Mouse (Mus musculus): ENCODE data around the gene Trpc2.

Gene Trpc2

DNA sequence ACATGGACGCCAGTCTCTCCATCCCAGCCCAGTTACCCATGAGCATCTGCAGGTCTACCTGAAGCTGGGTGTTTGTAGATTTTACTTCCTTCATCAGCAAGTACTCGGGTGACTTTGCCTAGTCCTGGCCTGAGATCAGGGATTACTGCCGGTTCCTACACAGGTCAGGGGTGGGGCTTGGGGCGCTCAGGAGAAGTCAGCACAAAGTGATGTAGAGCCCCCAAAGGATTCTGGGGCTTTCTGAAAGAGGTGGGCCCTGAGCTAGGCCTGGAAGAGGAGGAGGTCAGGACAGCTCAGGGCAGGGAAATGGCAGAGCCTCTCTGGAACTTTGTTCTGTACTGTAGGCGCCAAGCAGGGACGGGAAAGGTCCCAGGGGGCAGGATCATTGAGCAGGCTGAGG lies 19.8 kb downstream of the Trpc2 start:
- no peak for DNase-seq (ENCODE audit: low read depth, low spot score)

DNA sequence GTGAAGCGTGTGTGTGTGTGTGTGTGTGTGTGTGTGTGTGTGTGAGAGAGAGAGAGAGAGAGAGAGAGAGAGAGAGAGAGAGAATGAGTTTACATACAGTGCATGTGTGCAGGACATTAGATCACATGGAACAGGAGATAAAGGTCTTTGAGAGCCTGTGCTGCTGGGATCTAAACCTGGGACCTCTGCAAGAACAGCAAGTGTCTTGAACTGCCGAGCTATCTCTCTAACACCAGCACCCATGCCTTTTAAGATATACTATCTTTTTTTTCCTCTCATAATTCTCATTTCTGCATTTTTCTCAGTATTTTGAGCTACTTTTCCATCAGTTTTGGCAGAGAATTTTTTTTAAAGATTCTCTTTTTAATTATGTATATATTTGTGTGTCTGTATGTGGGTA lies 20.6 kb downstream of the Trpc2 start:
- DNase-seq (ENCODE audit: low read depth, low spot score): no peak

DNA sequence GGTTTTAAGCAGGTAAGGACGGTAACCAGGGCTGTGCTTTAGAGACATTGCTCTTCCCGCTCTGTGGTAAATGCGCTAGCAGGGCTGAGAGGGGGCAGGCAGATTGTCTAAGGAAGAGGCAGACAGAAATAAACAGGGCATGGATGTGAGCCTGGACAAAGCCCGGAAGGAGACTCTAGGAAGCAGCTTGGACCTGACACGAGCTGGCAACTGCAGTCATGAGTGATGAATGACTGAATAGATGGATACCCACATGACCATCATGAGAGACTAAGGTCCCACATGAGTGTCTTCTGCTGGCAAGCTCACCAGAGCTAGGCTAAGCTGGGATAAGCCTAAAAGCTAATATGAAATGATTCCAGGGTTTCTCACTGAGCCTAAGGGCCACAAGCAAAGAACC lies 21.2 kb downstream of the Trpc2 start:
- no peak for DNase-seq (ENCODE audit: low read depth, low spot score)

DNA sequence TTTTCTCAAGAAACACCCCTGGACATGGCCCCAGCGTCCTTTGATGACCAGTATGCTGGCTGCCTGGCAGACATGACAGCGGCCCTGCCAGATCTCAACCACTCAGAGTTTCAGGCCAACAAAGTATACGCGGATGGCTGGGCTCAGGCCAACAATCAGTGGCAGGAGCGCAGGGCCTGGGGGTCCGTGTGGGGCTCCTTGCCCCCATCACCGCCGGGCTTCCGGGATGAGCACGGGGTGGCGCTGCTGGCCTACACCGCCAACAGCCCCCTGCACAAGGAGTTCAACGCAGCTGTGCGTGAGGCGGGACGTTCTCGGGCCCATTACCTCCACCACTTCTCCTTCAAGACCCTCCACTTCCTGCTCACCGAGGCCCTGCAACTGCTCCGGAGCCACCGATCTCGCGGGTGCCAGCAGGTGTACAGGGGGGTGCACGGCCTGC lies 23.8 kb downstream of the Trpc2 start:
- DNase-seq (ENCODE audit: low read depth, low spot score): no peak

DNA sequence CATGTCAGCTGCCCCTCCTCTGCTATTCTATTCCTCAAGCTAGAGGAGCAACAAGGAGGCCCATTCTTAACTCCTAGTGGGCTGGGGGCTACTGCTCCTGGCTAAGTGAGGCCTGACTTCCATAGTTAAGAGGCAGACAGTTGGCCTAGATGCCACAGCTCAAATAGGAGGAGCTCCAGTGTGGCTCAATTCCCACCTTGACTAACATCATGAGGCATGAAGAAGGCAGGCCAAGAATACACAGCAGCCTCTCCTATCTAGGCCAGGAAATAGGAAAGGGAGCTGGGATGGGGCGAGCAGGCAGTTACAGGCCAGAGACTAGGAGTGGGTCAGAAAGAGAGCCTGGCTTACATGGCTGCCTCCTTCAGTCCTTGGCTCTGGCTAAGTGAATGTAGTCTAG lies 25.3 kb downstream of the Trpc2 start:
- no peak for DNase-seq (ENCODE audit: low read depth, low spot score)

DNA sequence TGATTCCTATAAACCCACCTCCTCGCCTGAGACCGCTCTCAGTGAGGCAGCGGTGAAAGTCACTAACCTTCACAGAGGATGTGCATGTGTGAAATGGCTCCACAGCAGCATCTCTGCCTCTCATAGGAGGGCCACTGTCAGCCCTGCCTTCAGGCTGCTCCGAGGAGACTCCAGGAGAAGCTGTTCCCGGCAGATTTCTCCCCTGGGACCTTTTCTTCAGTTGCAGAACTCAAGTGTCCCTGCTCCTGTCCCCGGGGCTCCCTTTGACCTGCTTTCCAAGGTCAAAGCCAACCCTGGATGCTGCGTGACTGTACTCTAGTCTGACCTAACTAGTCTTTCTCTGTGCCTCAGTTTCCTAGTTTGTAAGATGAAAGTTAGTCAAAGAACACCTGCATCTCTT lies 26.3 kb downstream of the Trpc2 start, which contains the start of gene Art5:
TSS of gene Art5 (minus strand) at position 319 of the 400 bp plus-strand sequence.
- no peak for DNase-seq (ENCODE audit: low read depth, low spot score)

DNA sequence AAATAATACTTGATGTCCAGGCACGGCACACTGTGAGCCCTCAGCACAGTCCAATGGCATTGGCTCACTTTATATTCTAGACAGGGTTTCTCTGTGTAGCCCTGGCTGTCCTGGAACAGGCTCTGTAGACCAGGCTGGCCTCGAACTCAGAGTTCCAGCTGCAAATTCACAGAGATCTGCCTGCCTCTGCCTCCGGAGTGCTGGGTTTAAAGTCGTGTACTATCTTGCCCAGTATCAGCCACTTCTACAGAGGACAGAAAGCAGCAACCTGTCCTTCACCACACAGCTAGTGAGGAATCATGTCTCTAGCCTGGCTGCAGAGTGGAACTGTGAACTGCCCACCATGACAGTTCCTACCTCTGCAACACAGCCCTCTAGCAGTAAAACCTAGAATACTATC lies 26.8 kb downstream of the Trpc2 start:
- DNase-seq (ENCODE audit: low read depth, low spot score): no peak

DNA sequence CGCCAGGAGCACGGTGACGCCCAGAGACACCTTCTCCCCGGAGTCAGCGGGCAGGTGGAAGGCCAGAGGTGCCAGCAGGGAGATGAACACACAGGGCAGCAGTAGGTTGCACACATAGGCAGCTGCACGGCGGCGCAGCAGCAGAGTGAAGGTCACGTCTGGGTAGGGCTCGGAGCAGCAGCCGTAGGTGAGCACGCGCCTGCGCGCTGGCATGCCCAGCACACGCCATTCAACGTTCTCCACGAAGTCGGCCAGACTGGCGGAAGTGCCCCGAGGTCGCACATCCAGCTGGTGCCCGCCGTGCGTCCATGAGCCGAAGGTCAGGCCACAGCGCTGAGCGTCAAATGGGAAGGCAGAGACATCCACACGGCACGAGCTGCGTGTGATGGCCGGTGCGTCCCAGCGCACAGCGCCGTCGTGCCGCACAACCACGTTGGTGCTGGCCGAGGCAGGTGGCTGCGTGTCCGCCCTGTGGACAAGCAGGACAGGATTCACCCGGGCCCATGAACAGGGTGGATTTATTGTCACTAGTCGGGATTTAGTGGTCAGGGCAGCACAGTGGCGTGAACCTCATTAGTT lies 30.3 kb downstream of the Trpc2 start:
- no peak for DNase-seq (ENCODE audit: low read depth, low spot score)

DNA sequence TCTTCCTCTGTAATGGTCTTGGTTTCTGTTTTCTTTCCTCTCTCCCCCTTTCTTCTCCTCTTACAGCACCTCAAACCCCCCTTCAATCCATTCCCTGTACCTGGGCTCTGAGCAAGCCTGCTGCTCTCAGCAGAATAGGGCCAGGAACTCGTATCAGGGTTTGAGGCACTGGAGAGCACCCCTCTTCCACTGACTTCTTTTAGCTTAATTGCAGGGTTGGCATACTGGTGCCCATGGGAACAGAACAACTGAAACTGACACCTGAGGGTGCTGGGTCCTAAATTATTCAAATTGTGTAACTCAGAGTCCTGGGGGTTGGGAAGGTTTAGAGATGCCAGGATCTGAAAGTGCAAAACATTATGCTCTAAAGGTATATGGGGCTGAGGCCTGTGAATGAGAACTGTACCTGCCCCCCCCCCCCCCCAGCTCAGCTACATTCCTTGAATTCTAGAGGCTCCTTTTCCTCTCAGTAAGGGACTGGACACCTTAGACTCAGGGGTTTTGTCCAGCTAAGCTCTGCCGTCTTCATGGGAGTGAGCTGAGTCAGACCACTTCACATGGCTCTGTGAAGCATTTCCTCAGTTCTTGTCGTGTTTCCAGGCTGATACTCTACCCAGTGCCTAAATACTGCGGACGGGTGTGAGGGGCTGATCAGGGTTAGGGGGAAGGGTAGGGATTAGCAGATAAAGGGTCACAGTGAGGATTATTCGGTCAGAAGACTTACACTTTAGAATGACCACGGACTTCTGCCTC lies 33.8 kb downstream of the Trpc2 start, which contains the start of gene Chrna10:
TSS of gene Chrna10 (minus strand) at position 250 of the 753 bp plus-strand sequence.
- DNase-seq (ENCODE audit: low read depth, low spot score): peak; percentile 11

DNA sequence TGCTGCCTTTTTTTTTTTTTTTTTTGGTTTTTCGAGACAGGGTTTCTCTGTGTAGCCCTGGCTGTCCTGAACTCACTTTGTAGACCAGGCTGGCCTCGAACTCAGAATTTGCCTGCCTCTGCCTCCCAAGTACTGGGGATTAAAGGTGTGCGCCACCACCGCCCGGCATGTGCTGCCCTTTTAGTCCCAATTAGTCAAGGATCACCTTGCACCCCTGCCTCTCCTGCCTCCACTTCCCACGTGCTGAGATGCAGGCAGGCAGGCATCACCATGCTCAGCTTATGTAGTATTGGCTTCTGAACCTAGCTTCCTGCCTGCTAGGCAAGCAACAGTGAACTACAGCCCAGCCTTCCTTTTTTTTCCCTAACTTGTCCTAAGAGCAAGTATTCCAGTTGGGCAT lies 34.5 kb downstream of the Trpc2 start:
- DNase-seq (ENCODE audit: low read depth, low spot score): no peak

DNA sequence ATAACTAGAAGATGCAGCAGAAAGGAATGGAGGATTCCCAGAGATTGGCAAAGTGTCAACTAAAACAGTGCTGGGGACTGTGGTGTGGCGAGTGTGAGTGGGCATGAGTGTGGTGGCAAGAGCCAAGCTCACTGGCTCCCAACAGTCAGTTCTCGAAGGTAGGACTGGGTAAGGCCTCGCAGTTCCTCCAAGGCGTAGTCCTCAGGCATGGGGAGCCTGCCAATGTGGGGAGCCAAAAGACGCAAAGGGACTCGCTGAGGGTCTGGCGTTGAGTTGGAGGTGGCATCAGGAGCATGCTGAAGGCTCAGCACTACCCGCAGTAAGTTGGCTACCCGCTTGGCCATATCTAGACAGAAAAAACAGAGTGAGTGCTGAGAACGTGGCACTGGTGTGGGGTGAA lies 37.4 kb downstream of the Trpc2 start:
- no peak for DNase-seq (ENCODE audit: low read depth, low spot score)

DNA sequence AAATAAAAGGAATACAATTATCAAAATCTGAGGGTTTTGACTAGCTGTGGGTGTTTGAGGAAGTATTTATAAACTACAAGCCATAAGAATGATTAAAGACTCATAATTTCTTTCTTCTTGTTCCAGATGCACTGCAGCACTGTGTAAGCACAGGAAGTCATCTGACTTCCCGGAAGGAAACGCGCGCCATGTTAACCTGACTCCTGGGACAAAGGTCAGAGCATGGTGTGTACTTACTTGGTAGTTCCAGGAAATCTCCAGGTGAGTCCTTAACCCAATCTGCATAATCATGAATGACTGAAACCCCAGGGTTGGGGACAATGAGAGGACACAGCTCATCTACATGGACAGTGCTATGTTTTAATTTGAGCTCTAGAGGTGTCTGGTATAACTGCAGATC lies 49.5 kb downstream of the Trpc2 start:
- no peak for DNase-seq (ENCODE audit: low read depth, low spot score)

DNA sequence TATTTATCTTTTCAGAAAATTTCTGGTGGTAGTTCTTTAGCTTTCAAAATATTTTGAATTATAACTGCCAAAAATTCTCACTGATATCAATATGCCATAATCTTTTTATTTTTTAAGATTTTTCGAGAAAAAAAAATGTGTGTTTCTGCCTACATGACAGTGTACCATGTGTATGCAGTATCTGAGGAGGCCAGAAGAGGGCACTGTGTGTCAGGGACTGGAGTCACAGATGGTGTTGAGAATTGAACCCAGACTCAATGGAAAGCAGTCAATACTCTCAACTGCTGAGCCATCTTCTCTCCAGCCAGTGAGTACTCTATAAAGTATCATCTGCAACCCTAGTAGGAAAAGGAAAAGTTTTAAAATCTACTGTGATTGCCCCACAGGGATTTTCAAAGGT lies 54.5 kb downstream of the Trpc2 start:
- DNase-seq (ENCODE audit: low read depth, low spot score): peak; percentile 52

DNA sequence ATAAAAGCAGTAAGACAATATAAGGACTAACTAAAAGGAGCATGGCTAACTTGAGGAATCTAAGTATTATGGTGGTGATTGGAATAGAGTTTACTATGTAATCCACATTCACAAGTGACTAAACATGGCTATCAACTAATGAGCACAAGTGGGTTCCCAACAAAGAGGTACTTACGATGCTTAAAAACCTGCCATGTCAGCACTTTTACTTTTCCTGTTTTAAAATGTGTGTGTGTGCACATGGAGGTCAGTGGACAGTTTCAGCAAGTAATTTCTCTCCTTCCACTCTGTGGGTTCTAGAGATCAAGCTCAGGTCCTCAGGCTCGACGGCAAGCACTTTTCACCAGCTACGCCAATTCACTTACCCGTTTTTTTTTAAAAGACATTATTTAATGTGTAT lies 55.0 kb downstream of the Trpc2 start:
- peak; percentile 2 for DNase-seq (ENCODE audit: low read depth, low spot score)
